Mouse (Mus musculus) heart, adult 2 months (tissue): ENCODE results near the gene Creg2. TPM values are rescaled to one million over a fixed set of nuclear protein-coding genes. Genes with fewer than 3 reads are reported as not detected.
A peak's percentile ranks its signal among the peaks of the same experiment; 100 is the strongest.

Experiments
- DNase-seq, 2 experiments: peaks; one replicate each; pipeline ENCODE4 v3.0.0; 2021
- H3K27ac ChIP-seq: fragments of 200-600 bp; 2 replicates; pipeline ENCODE4 v1.8.1; 2022
- H3K27me3 ChIP-seq: fragments of 200-500 bp; 2 replicates; pipeline ENCODE4 v1.6.1; 2012; ENCODE audit warnings: mild to moderate bottlenecking, low read length, inconsistent platforms, mixed read lengths; ENCODE audit not compliant: control insufficient read depth, insufficient read depth
- H3K36me3 ChIP-seq: fragments of 200-500 bp; 2 replicates; pipeline ENCODE4 v1.6.1; 2012; ENCODE audit warnings: low read length, inconsistent platforms; ENCODE audit not compliant: control insufficient read depth, insufficient read depth
- H3K4me1 ChIP-seq: fragments of 200-500 bp; 2 replicates; pipeline ENCODE4 v1.6.1; 2011; ENCODE audit warnings: low read length; ENCODE audit not compliant: control insufficient read depth, insufficient read depth
- H3K4me3 ChIP-seq: fragments of 200-600 bp; 2 replicates; pipeline ENCODE4 v1.8.1; 2022
- H3K79me2 ChIP-seq: fragments of 200-500 bp; replicated peaks from 2 replicates; pipeline ENCODE4 v1.6.1; 2012; ENCODE audit warnings: mild to moderate bottlenecking, inconsistent platforms, low read length, moderate library complexity, mixed read lengths; ENCODE audit not compliant: control insufficient read depth, insufficient read depth
- H3K9ac ChIP-seq: fragments of 200-500 bp; 2 replicates; pipeline ENCODE4 v1.6.1; 2012; ENCODE audit warnings: low read depth, mild to moderate bottlenecking, control low read depth, inconsistent platforms, low read length, mixed read lengths
- CTCF ChIP-seq: fragments of 200-600 bp; IDR thresholded peaks from 2 replicates; pipeline ENCODE4 v1.8.1; 2022; ENCODE audit warnings: antibody characterized with exemption, mild to moderate bottlenecking, moderate library complexity
- EP300 ChIP-seq: fragments of 200-500 bp; IDR thresholded peaks from 2 replicates; pipeline ENCODE4 v1.6.1; 2011; ENCODE audit warnings: low read depth, low read length, control low read depth; ENCODE audit not compliant: insufficient read depth
- POLR2A ChIP-seq: fragments of 200-500 bp; IDR thresholded peaks from 2 replicates; pipeline ENCODE4 v1.6.1; 2011; ENCODE audit warnings: mild to moderate bottlenecking, low read depth, low read length, control low read depth; ENCODE audit not compliant: insufficient read depth
- WGBS: fragments of 180-500 bp; shearing (Covaris S2); methylation state at CpG from one replicate; pipeline ENCODE4 v1.1.7; 2018; 5-methylcytosine and 5-hydroxymethylcytosine counted together
- intact Hi-C: fragments of 180-260 bp; cut with DNase I; formaldehyde crosslinking; loops from one replicate; pipeline ENCODE4 v1.15.1; 2025
- polyA plus RNA-seq: library from polyadenylated mRNA; depleted of rRNA; stranded (reverse); fragments of >200 nt; gene quantifications from 2 replicates; pipeline ENCODE4 v1.2.3, GENCODE M21; 2012
- total RNA-seq, 2 experiments: library from RNA; stranded (reverse); gene quantifications; 2 replicates each; pipeline ENCODE4 v1.2.3; 2021

The Creg2 gene
- total and polyA plus RNA-seq, 3 experiments = 0.05 TPM; not detected in 2

GRCm38 (mm10) chr1:39678883-39679282 is 27.6 kb upstream of the Creg2 start:
- WGBS = 91% methylated on average over 8 of the region's 8 CpGs
- 0 out of 2 replicates have a peak, but pooled peaks cover 1% of the 10 kb centered on the region for H3K4me1 ChIP-seq
- H3K4me3 ChIP-seq = no peak overlapping the region
- no peaks in the 10 kb centered on the region for H3K36me3 ChIP-seq
- no peaks in the 10 kb centered on the region for H3K79me2 ChIP-seq
- TF ChIP-seq POLR2A (no peak), CTCF (no peak), EP300 (no peak)
- H3K27me3 ChIP-seq = no peaks in the 10 kb centered on the region
- DNase-seq = no peak
- H3K9ac ChIP-seq = no peak overlapping the region
- intact Hi-C loops = no loop called here
- no peak overlapping the region for H3K27ac ChIP-seq

DNA sequence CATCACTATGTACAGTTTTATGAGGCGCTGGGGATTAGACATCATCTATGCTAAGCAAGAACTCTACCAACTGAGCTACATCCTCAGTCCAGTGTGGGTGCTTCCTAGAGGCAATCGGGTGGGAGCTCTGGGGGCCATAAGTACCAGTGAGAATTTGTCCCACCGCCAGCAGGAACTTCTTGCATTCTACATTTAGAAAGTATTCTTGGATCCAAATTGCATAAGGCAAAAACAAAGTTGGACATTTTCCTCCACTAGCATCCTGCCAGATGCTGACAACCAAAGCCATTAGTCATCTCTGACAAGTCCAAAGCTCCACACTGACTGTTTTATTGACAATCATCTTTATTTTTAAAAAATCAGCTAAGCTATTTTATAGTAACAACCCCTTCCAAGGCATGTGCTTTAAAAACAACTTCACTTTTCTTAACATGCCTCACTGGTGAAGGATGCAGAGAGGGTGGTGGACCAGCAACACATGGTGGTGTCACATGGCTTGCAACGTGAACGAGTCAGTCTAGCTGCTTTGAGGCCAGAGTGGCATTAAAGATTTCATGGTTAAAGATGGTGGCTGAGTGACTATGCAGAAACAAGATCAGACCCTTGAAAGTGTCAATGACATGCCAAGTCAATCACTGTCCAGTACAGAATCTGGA is 25.1 kb upstream of the Creg2 start:
- H3K79me2 ChIP-seq = no peaks in the 10 kb centered on the region
- DNase-seq = no peak
- H3K36me3 ChIP-seq = no peaks in the 10 kb centered on the region
- H3K4me3 ChIP-seq = no peak overlapping the region
- no peaks in the 10 kb centered on the region for H3K27me3 ChIP-seq
- 61% methylated on average over 5 of the region's 5 CpGs for WGBS
- intact Hi-C loops = no loop called here
- TF ChIP-seq CTCF (no peak), EP300 (no peak), POLR2A (no peak)
- no peak overlapping the region for H3K27ac ChIP-seq
- 0 out of 2 replicates have a peak, but pooled peaks cover 1% of the 10 kb centered on the region for H3K4me1 ChIP-seq
- H3K9ac ChIP-seq = no peak overlapping the region

GRCm38 (mm10) chr1:39672362-39673105 is 21.3 kb upstream of the Creg2 start:
- Histone ChIP-seq H3K4me3 (no peak overlapping the region), H3K27ac (no peak overlapping the region), H3K4me1 (0 out of 2 replicates have a peak, but pooled peaks cover 1% of the 10 kb centered on the region), H3K27me3 (no peaks in the 10 kb centered on the region), H3K9ac (no peak overlapping the region), H3K79me2 (no peaks in the 10 kb centered on the region), H3K36me3 (no peaks in the 10 kb centered on the region)
- DNase-seq = no peak
- TF ChIP-seq POLR2A = no peak
- no peak for TF ChIP-seq CTCF
- TF ChIP-seq EP300 = no peak
- 78% methylated on average over 9 of the region's 9 CpGs for WGBS
- intact Hi-C loops = no loop called here

GRCm38 (mm10) chr1:39670211-39670935 is 19.1 kb upstream of the Creg2 start:
- H3K4me3 ChIP-seq = no peak overlapping the region
- H3K4me1 ChIP-seq = no peaks in the 10 kb centered on the region
- TF ChIP-seq CTCF (no peak), EP300 (0 out of 2 replicates have a peak, but pooled peaks have one; percentile 24)
- intact Hi-C loops = no loop called here
- H3K9ac ChIP-seq = no peak overlapping the region
- no peaks in the 10 kb centered on the region for H3K79me2 ChIP-seq
- no peaks in the 10 kb centered on the region for H3K27me3 ChIP-seq
- H3K36me3 ChIP-seq = no peaks in the 10 kb centered on the region
- no peak for DNase-seq
- H3K27ac ChIP-seq = no peak overlapping the region
- 73% methylated on average over 17 of the region's 17 CpGs for WGBS

- Histone ChIP-seq H3K36me3 (no peaks in the 10 kb centered on the region), H3K4me1 (no peaks in the 10 kb centered on the region), H3K9ac (no peak overlapping the region), H3K4me3 (no peak overlapping the region), H3K79me2 (no peaks in the 10 kb centered on the region), H3K27me3 (no peaks in the 10 kb centered on the region), H3K27ac (no peak overlapping the region)
- no peak for DNase-seq
- TF ChIP-seq POLR2A = no peak
- no peak for TF ChIP-seq EP300
- TF ChIP-seq CTCF = no peak
- intact Hi-C loops = no loop called here
- 87% methylated on average over 12 of the region's 12 CpGs for WGBS
These were observed 15.5 kb upstream of the Creg2 start for GRCm38 (mm10) chr1:39666751-39667252.
